ENCODE assay signal across 17 mouse cellular contexts in genomic region chr19:55594451-55594850, GRCm38 (mm10).
"Had no signal": no experiment of that assay in that cellular context is flagged by ENCODE, and none has a peak within 500 bp of the region (broad histone marks: within the 10 kb centered on the region; RNA-seq: fewer than 3 reads in every experiment).

No protein-coding gene starts in this region.

- H3K9me3 ChIP-seq: lung, embryonic 15.5 days; midbrain, embryonic 13.5 days; midbrain, embryonic 15.5 days; neural tube, embryonic 13.5 days; neural tube, embryonic 15.5 days had no signal

- ATAC-seq: midbrain, embryonic 13.5 days; midbrain, embryonic 15.5 days had no signal

- DNase-seq: liver, postnatal 0 days; retina, postnatal 1 day; right cerebral cortex, adult 18-20 months; right cerebral cortex, postnatal 25 days; right cerebral cortex, postnatal 4 days; spleen, adult 18-20 months; thymus, adult 18-20 months; thymus, postnatal 14 days; thymus, postnatal 36 days had no signal

- H3K9ac ChIP-seq: liver, postnatal 0 days; lung, embryonic 15.5 days; midbrain, embryonic 13.5 days; midbrain, embryonic 15.5 days; neural tube, embryonic 13.5 days; neural tube, embryonic 15.5 days had no signal

- H3K4me2 ChIP-seq: midbrain, embryonic 11.5 days; midbrain, embryonic 13.5 days had no signal

- H3K36me3 ChIP-seq: lung, embryonic 15.5 days; midbrain, embryonic 13.5 days; midbrain, embryonic 15.5 days; neural tube, embryonic 13.5 days; neural tube, embryonic 15.5 days had no signal

- H3K27me3 ChIP-seq: lung, embryonic 15.5 days; megakaryocyte, embryonic 14.5 days; midbrain, embryonic 15.5 days had no signal

- H3K27ac ChIP-seq: lung, embryonic 15.5 days; macrophage; midbrain, embryonic 13.5 days; midbrain, embryonic 15.5 days; neural tube, embryonic 13.5 days had no signal

- H3K4me3 ChIP-seq: lung, embryonic 15.5 days; megakaryocyte, embryonic 14.5 days; midbrain, embryonic 13.5 days; midbrain, embryonic 15.5 days; neural tube, embryonic 13.5 days; neural tube, embryonic 15.5 days had no signal
